11 mouse cellular contexts compared by ENCODE assay signal in genomic region chr2:28389703-28390102, GRCm38 (mm10).
"Had no signal": no experiment of that assay in that cellular context is flagged by ENCODE, and none has a peak within 500 bp of the region (broad histone marks: within the 10 kb centered on the region; RNA-seq: fewer than 3 reads in every experiment).

No protein-coding gene starts in this region.

- DNase-seq: liver, embryonic 13.5 days; liver, postnatal 0 days; lung, adult 2 months; lung, postnatal 36 days; right cerebral cortex, postnatal 25 days; thymus, adult 2 months; thymus, postnatal 25 days; thymus, postnatal 4 days had no signal

- ATAC-seq: liver, postnatal 0 days; lung, postnatal 0 days; midbrain, embryonic 13.5 days; midbrain, embryonic 15.5 days had no signal
